ENCODE assay signal across 23 mouse cellular contexts in the genomic region with DNA sequence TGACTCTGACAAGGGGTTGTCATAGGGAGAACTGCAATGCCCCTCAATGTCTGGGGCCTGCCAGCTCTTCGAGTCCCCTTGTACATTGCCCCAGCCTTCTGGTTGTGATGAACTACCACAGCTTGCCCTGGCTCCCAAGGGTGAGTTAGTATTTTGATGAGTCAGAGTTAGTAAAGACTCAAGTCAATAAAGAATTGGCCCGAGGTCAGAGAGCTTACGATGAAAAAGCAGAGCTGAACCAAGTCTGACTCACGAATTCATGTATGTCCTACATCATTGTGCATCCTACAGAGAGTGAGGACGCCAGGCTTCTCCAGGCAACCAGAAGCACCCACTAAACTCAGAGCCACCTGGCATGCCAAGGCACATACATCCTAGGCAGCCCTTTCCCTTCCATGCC.
"Had no signal": no experiment of that assay in that cellular context is flagged by ENCODE, and none has a peak within 500 bp of the region (broad histone marks: within the 10 kb centered on the region; RNA-seq: fewer than 3 reads in every experiment).

No protein-coding gene starts in this region.

- H3K36me3 ChIP-seq: heart, embryonic 10.5 days; heart, embryonic 12.5 days; hindbrain, embryonic 10.5 days; hindbrain, embryonic 12.5 days; intestine, embryonic 15.5 days; limb, embryonic 10.5 days; limb, embryonic 12.5 days had no signal

- ATAC-seq: hindbrain, embryonic 16.5 days; inflammation-experienced regulatory T-cells, adult 6 months; intestine, embryonic 15.5 days; intestine, postnatal 0 days had no signal

- H3K4me3 ChIP-seq: heart, embryonic 10.5 days; heart, embryonic 12.5 days; hindbrain, embryonic 10.5 days; hindbrain, embryonic 12.5 days; intestine, embryonic 15.5 days; left cerebral cortex, adult 2 months; limb, embryonic 10.5 days; limb, embryonic 12.5 days had no signal

- DNase-seq: gastrocnemius, postnatal 25 days; heart, postnatal 10 days; heart, postnatal 4 days; kidney, adult 18-20 months; kidney, adult 8-10 months; kidney, postnatal 10 days; kidney, postnatal 25 days; kidney, postnatal 4 days; layer of hippocampus, adult 9-11 months; liver had no signal

- H3K4me1 ChIP-seq: heart, embryonic 10.5 days; heart, embryonic 12.5 days; hindbrain, embryonic 10.5 days; hindbrain, embryonic 12.5 days; intestine, embryonic 15.5 days; limb, embryonic 10.5 days had no signal

- H3K27me3 ChIP-seq: heart, embryonic 12.5 days; hindbrain, embryonic 12.5 days; intestine, embryonic 15.5 days had no signal

- H3K27ac ChIP-seq: heart, embryonic 10.5 days; hindbrain, embryonic 10.5 days; hindbrain, embryonic 12.5 days; hindbrain, embryonic 14.5 days; intestine, embryonic 15.5 days; left cerebral cortex, adult 2 months; limb, embryonic 10.5 days; limb, embryonic 12.5 days; liver, embryonic 14.5 days had no signal

- H3K9ac ChIP-seq: heart, embryonic 12.5 days; hindbrain, embryonic 12.5 days; hindbrain, embryonic 14.5 days; intestine, embryonic 15.5 days; limb, embryonic 12.5 days; liver, embryonic 14.5 days had no signal
